Mouse (Mus musculus) forebrain, postnatal 0 days (tissue): ENCODE measurements around the gene Tspo. TPM values are rescaled to one million over a fixed set of nuclear protein-coding genes. Genes with fewer than 3 reads are reported as not detected.

Experiments
- ATAC-seq: fragments of 200-750 bp; cut with Nextera tagmentation; 2 replicates; pipeline ENCODE4 v1.8.0; 2017; ENCODE audit warnings: mild to moderate bottlenecking, moderate library complexity
- DNase-seq: peaks from one replicate; pipeline ENCODE4 v3.0.0-alpha.2; 2015
- H3K27ac ChIP-seq: fragments of 300-500 bp; sonication (generic); 2 replicates; pipeline ENCODE4 v1.5.1; 2014; ENCODE audit warnings: low read depth, mild to moderate bottlenecking, antibody characterized with exemption, low read length, moderate library complexity, mixed read lengths
- H3K27me3 ChIP-seq: fragments of 300-500 bp; sonication (generic); 2 replicates; pipeline ENCODE4 v1.6.1; 2014; ENCODE audit warnings: mild to moderate bottlenecking, low read length, mixed read lengths; ENCODE audit not compliant: insufficient read depth
- H3K36me3 ChIP-seq: fragments of 300-500 bp; sonication (generic); 2 replicates; pipeline ENCODE4 v1.6.1; 2014; ENCODE audit warnings: mild to moderate bottlenecking, moderate library complexity; ENCODE audit not compliant: insufficient read depth
- H3K4me1 ChIP-seq: fragments of 300-500 bp; sonication (generic); 2 replicates; pipeline ENCODE4 v1.6.1; 2014; ENCODE audit warnings: antibody characterized with exemption; ENCODE audit not compliant: insufficient read depth
- H3K4me2 ChIP-seq: fragments of 300-500 bp; sonication (generic); 2 replicates; pipeline ENCODE4 v1.6.1; 2014; ENCODE audit warnings: low read depth, mild to moderate bottlenecking, moderate library complexity
- H3K4me3 ChIP-seq: fragments of 300-500 bp; sonication (generic); 2 replicates; pipeline ENCODE4 v1.5.1; 2014; ENCODE audit warnings: low read depth, low read length, mixed read lengths
- H3K9ac ChIP-seq: fragments of 300-500 bp; sonication (generic); 2 replicates; pipeline ENCODE4 v1.6.1; 2014; ENCODE audit warnings: mild to moderate bottlenecking
- H3K9me3 ChIP-seq: fragments of 300-500 bp; sonication (generic); 2 replicates; pipeline ENCODE4 v1.6.1; 2016; ENCODE audit warnings: low read length
- CTCF ChIP-seq: sonication (generic); IDR thresholded peaks from 2 replicates; pipeline ENCODE4 v1.5.1; 2016; ENCODE audit warnings: antibody characterized with exemption, control low read depth, low read depth
- WGBS: fragments of 180-500 bp; shearing (Covaris S2); extraction: QIAGEN DNeasy Blood & Tissue Kit; methylation state at CpG from one replicate; pipeline ENCODE4 v1.1.7; 2014; 5-methylcytosine and 5-hydroxymethylcytosine counted together
- polyA plus RNA-seq: library from polyadenylated mRNA; unstranded; fragments of >200 nt; fragmentation: Nextera tagmentation; extraction: Ambion mirVana; gene quantifications from 2 replicates; pipeline ENCODE4 v1.2.1, GENCODE M21; 2015
- total RNA-seq: library from RNA; depleted of rRNA; stranded (reverse); fragments of >200 nt; gene quantifications from 2 replicates; pipeline ENCODE4 v1.2.3, GENCODE M21; 2014; rRNA removed

Gene Tspo
- total RNA-seq: 5.7 and 13.6 TPM in 2 replicates
- polyA plus RNA-seq: 15.3 and 18.0 TPM in 2 replicates

DNA sequence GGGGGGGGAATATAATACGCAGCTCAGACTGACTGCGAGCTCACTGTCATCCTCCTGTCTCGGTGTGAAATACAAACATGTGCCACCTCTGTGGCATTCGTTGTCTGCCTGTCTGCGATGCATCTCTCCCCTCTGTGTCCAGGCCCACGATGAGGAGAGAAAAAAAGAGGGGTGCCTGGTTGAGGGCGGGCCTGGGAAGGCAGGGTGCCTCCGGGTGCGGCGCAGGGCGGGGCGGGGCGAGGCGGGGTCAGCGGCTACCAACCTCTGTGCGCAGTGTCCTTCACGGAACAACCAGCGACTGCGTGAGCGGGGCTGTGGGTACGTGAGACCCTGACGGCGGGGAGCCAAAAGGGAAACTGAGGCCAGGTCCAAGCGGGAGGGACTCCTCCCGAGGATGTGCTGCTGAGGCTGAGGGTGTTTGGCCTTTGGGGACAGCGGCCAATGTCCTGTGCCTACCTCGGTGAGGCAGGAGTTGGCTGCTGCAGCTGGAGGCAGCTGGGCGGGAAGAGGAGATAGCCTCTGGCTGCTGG is at the start of gene Tspo, which contains the start of gene Mcat:
Tspo (plus strand) TSS at position 266 of the 530 bp plus-strand sequence.
Mcat (minus strand) TSS at position 461 of the 530 bp plus-strand sequence.
- no peak for TF ChIP-seq CTCF
- DNase-seq (no peak), ATAC-seq (no peak; the same call in 1 of the 2 replicates)
- Histone ChIP-seq H3K9me3 (no peaks in the 10 kb centered on the region), H3K36me3 (no peaks in the 10 kb centered on the region), H3K4me2 (peak within 1 kb of the TSS; percentile 58), H3K27me3 (peaks cover 7% of the 10 kb centered on the region; the same call in 1 of the 2 replicates), H3K9ac (peak within 1 kb of the TSS; percentile 33), H3K27ac (no peak within 1 kb of the TSS), H3K4me1 (peaks cover 11% of the 10 kb centered on the region), H3K4me3 (peak within 1 kb of the TSS; percentile 25)
- 3% methylated on average over 28 of the region's 28 CpGs for WGBS

DNA sequence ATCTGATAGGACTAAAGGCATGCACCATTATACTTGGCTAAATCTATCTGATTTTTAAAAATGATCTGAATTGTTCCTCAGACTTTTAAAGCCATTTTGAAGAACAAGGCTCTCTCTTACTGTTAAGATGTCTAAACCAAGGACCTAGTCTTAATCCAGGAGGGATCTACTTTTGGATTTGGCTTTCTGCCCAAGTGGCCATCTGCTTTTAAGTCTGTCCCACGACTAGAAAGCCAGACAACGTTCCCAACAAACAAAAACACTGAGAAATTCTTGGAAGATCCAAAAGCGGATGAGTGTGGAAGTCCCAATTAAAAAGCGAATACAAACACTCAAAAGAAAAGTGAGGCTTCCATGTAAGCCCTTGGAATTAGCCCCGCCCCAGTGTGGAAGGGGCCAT is 48.4 kb upstream of the Tspo start:
- Histone ChIP-seq H3K27ac (no peak overlapping the region), H3K9ac (no peak overlapping the region), H3K9me3 (no peaks in the 10 kb centered on the region), H3K4me1 (no peaks in the 10 kb centered on the region), H3K4me2 (no peak overlapping the region), H3K4me3 (no peak overlapping the region), H3K36me3 (no peaks in the 10 kb centered on the region), H3K27me3 (no peaks in the 10 kb centered on the region)
- DNase-seq (peak; percentile 41), ATAC-seq (no peak)
- no peak for TF ChIP-seq CTCF
- WGBS: 46% methylated on average over 5 of the region's 5 CpGs

DNA sequence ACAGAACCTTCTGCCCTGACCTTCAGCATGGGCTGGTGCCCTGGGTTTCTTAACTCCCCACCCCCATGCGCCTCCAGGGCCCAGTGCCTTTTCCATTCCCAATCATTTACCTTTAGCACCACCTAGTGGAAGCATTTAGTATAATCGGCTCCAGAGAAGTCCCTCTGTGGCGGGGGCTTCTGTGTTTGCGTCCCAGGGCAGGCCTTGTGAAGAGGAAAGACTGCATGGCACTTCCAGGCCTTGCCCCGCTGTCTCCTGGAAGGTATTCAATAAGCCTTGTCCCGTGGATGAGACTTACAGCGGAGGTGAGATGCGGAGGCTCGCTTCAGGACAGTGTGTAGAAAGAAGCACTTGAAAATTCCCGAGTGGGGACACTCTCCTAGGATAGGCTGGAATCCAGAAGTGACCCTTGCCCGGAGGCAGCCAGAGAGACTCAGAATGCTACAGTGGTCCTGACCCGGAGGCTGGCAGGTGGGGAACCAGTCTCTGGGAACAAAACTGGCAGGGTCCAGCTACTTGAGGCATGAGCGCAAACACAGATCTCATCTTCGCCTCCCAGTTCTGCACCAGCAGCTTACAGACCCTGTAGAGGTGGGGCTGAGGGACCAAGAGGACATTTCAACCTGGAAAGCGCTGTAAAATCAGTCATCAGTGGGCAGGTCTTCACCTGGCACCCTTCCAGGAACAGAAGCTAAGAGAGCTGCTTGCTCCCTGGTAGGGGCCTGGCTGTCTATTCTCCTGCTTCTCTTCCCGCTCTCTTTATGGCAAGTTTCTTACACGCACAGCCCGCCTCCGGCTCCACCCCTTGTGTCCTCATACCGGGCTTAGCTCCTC is 45.0 kb upstream of the Tspo start:
- Histone ChIP-seq H3K36me3 (no peaks in the 10 kb centered on the region), H3K9me3 (no peaks in the 10 kb centered on the region), H3K27ac (no peak overlapping the region), H3K4me1 (no peaks in the 10 kb centered on the region), H3K27me3 (no peaks in the 10 kb centered on the region), H3K4me2 (no peak overlapping the region), H3K9ac (no peak overlapping the region), H3K4me3 (no peak overlapping the region)
- DNase-seq (peak; percentile 85), ATAC-seq (peak; percentile 71)
- 29% methylated on average over 20 of the region's 20 CpGs for WGBS
- peak; percentile 90 for TF ChIP-seq CTCF

DNA sequence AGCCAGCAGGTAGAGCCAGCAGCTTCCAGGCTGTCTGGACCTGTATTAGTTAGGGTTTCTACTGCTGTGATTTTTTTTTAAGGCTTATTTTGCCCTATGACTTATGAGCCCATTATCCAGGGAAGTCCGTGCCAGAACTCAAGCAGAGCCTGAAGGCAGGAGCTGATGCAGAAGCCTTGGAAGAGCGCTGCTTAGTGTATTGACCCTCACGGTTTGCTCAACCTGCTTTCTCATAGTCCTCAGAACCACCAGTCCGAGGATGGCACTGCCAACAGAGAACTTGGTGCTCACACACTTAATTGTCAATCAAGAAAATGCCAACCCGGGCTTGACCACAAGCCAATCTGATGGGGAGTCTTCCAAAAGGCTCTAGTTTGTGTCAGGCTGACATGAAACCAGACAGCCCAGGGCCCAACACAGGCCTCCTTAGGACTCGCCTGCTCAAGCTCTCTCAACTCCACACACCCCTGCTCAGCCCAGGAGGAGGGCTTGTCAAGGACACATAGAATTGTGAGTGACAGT is 42.5 kb upstream of the Tspo start:
- H3K9ac ChIP-seq: no peak overlapping the region
- H3K36me3 ChIP-seq: no peaks in the 10 kb centered on the region
- no peak overlapping the region for H3K4me3 ChIP-seq
- no peaks in the 10 kb centered on the region for H3K4me1 ChIP-seq
- no peak for TF ChIP-seq CTCF
- peaks cover 10% of the 10 kb centered on the region for H3K27me3 ChIP-seq
- DNase-seq: no peak
- no peaks in the 10 kb centered on the region for H3K9me3 ChIP-seq
- 84% methylated on average over 6 of the region's 6 CpGs for WGBS
- H3K4me2 ChIP-seq: no peak overlapping the region
- ATAC-seq: no peak
- no peak overlapping the region for H3K27ac ChIP-seq

DNA sequence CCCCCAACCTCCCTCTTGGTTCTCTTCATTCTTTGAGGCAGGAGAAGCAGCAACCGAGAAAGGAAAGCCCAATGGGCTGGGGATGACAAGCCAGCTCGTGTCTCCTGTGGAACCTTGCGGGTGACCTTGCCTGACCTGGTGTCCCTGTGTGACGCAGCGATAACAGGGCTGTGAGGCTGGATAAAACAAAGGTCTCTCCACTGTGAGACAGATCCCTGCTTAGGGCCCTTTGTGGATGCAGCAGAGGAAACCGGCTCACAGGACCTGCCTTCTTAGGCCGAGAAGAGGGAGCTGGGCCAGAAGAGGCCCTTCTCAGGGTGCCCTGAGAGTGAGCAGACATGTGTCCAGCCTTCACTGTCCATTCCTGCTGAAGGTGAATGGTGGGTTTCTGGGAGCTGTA is 40.2 kb upstream of the Tspo start:
- no peak overlapping the region for H3K4me2 ChIP-seq
- H3K36me3 ChIP-seq: no peaks in the 10 kb centered on the region
- H3K9ac ChIP-seq: no peak overlapping the region
- H3K4me3 ChIP-seq: no peak overlapping the region
- no peak for TF ChIP-seq CTCF
- H3K27ac ChIP-seq: no peak overlapping the region
- DNase-seq (no peak), ATAC-seq (no peak)
- H3K9me3 ChIP-seq: no peaks in the 10 kb centered on the region
- peaks cover 32% of the 10 kb centered on the region for H3K27me3 ChIP-seq
- H3K4me1 ChIP-seq: peaks cover 4% of the 10 kb centered on the region; the same call in 1 of the 2 replicates
- 26% methylated on average over 7 of the region's 7 CpGs for WGBS

DNA sequence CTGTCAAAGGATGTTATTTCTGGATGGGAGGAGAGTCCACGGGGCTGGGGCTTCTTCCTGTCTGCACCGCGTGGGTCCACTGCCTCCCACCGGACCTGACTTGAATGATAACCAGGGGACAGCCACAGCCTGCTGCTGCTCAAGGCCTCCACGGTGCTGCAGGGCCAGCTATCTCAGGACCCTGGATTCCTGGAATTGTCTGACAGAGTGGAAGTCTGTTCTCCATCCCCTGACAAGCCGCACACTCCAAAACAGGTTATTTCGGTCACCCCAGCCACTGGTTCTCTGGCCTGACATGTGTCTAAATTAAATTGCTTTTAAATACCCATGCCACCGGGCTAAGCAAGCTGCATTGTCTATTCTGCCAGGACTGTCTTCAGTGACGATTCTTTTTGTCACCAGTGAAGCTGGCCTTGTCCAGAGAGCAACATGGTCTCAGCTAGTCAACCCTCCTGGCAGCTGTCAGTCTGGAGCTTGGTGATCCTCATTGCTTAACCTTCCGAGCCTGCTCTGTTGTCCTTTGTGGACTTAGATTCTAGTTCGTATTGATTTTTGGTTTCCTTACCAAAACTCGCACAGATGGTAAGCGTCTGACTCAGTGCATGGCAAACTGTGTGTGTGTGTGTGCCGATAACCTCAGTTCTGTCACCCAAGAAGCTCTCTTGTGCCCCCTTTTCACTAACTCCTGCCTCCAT is 39.6 kb upstream of the Tspo start:
- WGBS: 55% methylated on average over 14 of the region's 14 CpGs

More for the DNA sequence above, 39.6 kb upstream of the Tspo start:
- Histone ChIP-seq H3K9me3 (no peaks in the 10 kb centered on the region), H3K4me2 (no peak overlapping the region), H3K4me3 (no peak overlapping the region), H3K27ac (no peak overlapping the region), H3K27me3 (peaks cover 32% of the 10 kb centered on the region), H3K36me3 (no peaks in the 10 kb centered on the region), H3K4me1 (peaks cover 4% of the 10 kb centered on the region; the same call in 1 of the 2 replicates), H3K9ac (no peak overlapping the region)
- ATAC-seq (no peak), DNase-seq (no peak)
- no peak for TF ChIP-seq CTCF
